Mouse (Mus musculus) embryonic facial prominence, embryonic 14.5 days (tissue): ENCODE measurements at regions not wholly inside any gene's neighbourhood (a gene's known extent, or its start where the extent isn't known, plus 50 kb on each side); places are given as distances from the start of the nearest gene placed in this dataset.

Experiments used
- ATAC-seq: fragments of 200-750 bp; cut with Nextera tagmentation; 2 replicates; pipeline ENCODE4 v1.8.0; 2017; ENCODE audit warnings: low read depth, moderate number of reproducible peaks, moderate TSS enrichment
- DNase-seq: peaks from one replicate; pipeline ENCODE4 v3.0.0-alpha.2; 2015; ENCODE audit warnings: low spot score
- H3K27ac ChIP-seq: fragments of 300-500 bp; sonication (generic); replicated peaks from 2 replicates; pipeline ENCODE4 v1.5.1; 2014; ENCODE audit warnings: low read depth, mild to moderate bottlenecking, low read length, moderate library complexity
- H3K27me3 ChIP-seq: fragments of 300-500 bp; sonication (generic); replicated peaks from 2 replicates; pipeline ENCODE4 v1.6.1; 2014; ENCODE audit warnings: low read length; ENCODE audit not compliant: control insufficient read depth, insufficient read depth
- H3K36me3 ChIP-seq: fragments of 300-500 bp; sonication (generic); 2 replicates; pipeline ENCODE4 v1.6.1; 2014; ENCODE audit warnings: low read length, mixed read lengths; ENCODE audit not compliant: control insufficient read depth, insufficient read depth
- H3K4me1 ChIP-seq: fragments of 300-500 bp; sonication (generic); 2 replicates; pipeline ENCODE4 v1.6.1; 2014; ENCODE audit warnings: antibody characterized with exemption, low read length; ENCODE audit not compliant: control insufficient read depth, insufficient read depth
- H3K4me2 ChIP-seq: fragments of 300-500 bp; sonication (generic); 2 replicates; pipeline ENCODE4 v1.6.1; 2014; ENCODE audit warnings: low read depth, mild to moderate bottlenecking, low read length, moderate library complexity, mixed read lengths
- H3K4me3 ChIP-seq: fragments of 300-500 bp; sonication (generic); 2 replicates; pipeline ENCODE4 v1.5.1; 2014; ENCODE audit warnings: low read depth, mild to moderate bottlenecking, low read length
- H3K9ac ChIP-seq: fragments of 300-500 bp; sonication (generic); 2 replicates; pipeline ENCODE4 v1.6.1; 2014; ENCODE audit warnings: low read depth, mild to moderate bottlenecking, low read length, moderate library complexity, mixed read lengths
- H3K9me3 ChIP-seq: fragments of 300-500 bp; sonication (generic); 2 replicates; pipeline ENCODE4 v1.6.1; 2016; ENCODE audit warnings: low read length; ENCODE audit not compliant: control insufficient read depth
- WGBS: fragments of 180-500 bp; shearing (Covaris S2); extraction: QIAGEN DNeasy Blood & Tissue Kit; methylation state at CpG from one replicate; pipeline ENCODE4 v1.1.7; 2014; 5-methylcytosine and 5-hydroxymethylcytosine counted together

- Histone ChIP-seq H3K36me3 (no peaks in the 10 kb centered on the region), H3K9ac (no peak overlapping the region), H3K4me3 (no peak overlapping the region), H3K9me3 (no peaks in the 10 kb centered on the region), H3K27me3 (no peaks in the 10 kb centered on the region), H3K4me2 (no peak overlapping the region), H3K4me1 (no peaks in the 10 kb centered on the region), H3K27ac (no peak overlapping the region)
- 78% methylated on average over 4 of the region's 4 CpGs for WGBS
- ATAC-seq (no peak), DNase-seq (no peak)
Measured at GRCm38 (mm10) chr9:84240491-84240975, 315.6 kb downstream of the Bckdhb start.

- 82% methylated on average over 1 of the region's 1 CpGs for WGBS
- Histone ChIP-seq H3K9ac (no peak overlapping the region), H3K27ac (no peak overlapping the region), H3K4me2 (no peak overlapping the region), H3K9me3 (no peaks in the 10 kb centered on the region; the same call in 1 of the 2 replicates), H3K4me1 (0 out of 2 replicates have a peak, but pooled peaks cover 8% of the 10 kb centered on the region), H3K4me3 (no peak overlapping the region), H3K27me3 (no peaks in the 10 kb centered on the region), H3K36me3 (no peaks in the 10 kb centered on the region)
- ATAC-seq (no peak), DNase-seq (peak; percentile 27)
Measured at GRCm38 (mm10) chr9:84249765-84250164, 324.8 kb downstream of the Bckdhb start.

GRCm38 (mm10) chr9:84253022-84253991 is 328.4 kb downstream of the Bckdhb start:
- ATAC-seq, result peak; percentile 77
- WGBS, result 12% methylated on average over 7 of the region's 7 CpGs

GRCm38 (mm10) chr9:84258488-84258887 is 333.5 kb downstream of the Bckdhb start:
- Histone ChIP-seq H3K27ac (no peak overlapping the region), H3K9ac (no peak overlapping the region), H3K4me2 (no peak overlapping the region), H3K36me3 (no peaks in the 10 kb centered on the region), H3K4me3 (no peak overlapping the region), H3K9me3 (no peaks in the 10 kb centered on the region), H3K4me1 (peaks cover 13% of the 10 kb centered on the region; the same call in 1 of the 2 replicates), H3K27me3 (no peaks in the 10 kb centered on the region)
- ATAC-seq, result no peak
- 44% methylated on average over 1 of the region's 1 CpGs for WGBS
- DNase-seq, result no peak

More at GRCm38 (mm10) chr9:84253022-84253991, 328.4 kb downstream of the Bckdhb start:
- no peaks in the 10 kb centered on the region for H3K27me3 ChIP-seq
- DNase-seq, result peak; percentile 59
- H3K4me3 ChIP-seq, result no peak overlapping the region
- H3K9me3 ChIP-seq, result no peaks in the 10 kb centered on the region; the same call in 1 of the 2 replicates
- no peak overlapping the region for H3K27ac ChIP-seq
- H3K9ac ChIP-seq, result no peak overlapping the region; the same call in 1 of the 2 replicates
- H3K4me1 ChIP-seq, result peaks cover 12% of the 10 kb centered on the region; the same call in 1 of the 2 replicates
- no peak overlapping the region for H3K4me2 ChIP-seq
- H3K36me3 ChIP-seq, result no peaks in the 10 kb centered on the region

- Histone ChIP-seq H3K4me1 (peaks cover 9% of the 10 kb centered on the region; the same call in 1 of the 2 replicates), H3K27ac (no peak overlapping the region), H3K27me3 (no peaks in the 10 kb centered on the region), H3K9ac (no peak overlapping the region), H3K4me3 (no peak overlapping the region), H3K36me3 (no peaks in the 10 kb centered on the region), H3K4me2 (no peak overlapping the region), H3K9me3 (no peaks in the 10 kb centered on the region)
- no peak for DNase-seq
- ATAC-seq, result no peak
Measured at GRCm38 (mm10) chr9:84259751-84260150, 334.8 kb downstream of the Bckdhb start.

- Histone ChIP-seq H3K27me3 (no peaks in the 10 kb centered on the region), H3K27ac (no peak overlapping the region), H3K9ac (no peak overlapping the region), H3K4me1 (peaks cover 9% of the 10 kb centered on the region; the same call in 1 of the 2 replicates), H3K4me2 (no peak overlapping the region), H3K36me3 (no peaks in the 10 kb centered on the region), H3K4me3 (no peak overlapping the region), H3K9me3 (no peaks in the 10 kb centered on the region)
- DNase-seq (no peak), ATAC-seq (no peak)
- WGBS, result 78% methylated on average over 5 of the region's 5 CpGs
Measured at GRCm38 (mm10) chr9:84262151-84262550, 337.2 kb downstream of the Bckdhb start.

- Histone ChIP-seq H3K36me3 (no peaks in the 10 kb centered on the region), H3K27ac (no peak overlapping the region), H3K4me2 (no peak overlapping the region), H3K4me3 (no peak overlapping the region), H3K4me1 (no peaks in the 10 kb centered on the region), H3K9me3 (no peaks in the 10 kb centered on the region), H3K27me3 (no peaks in the 10 kb centered on the region), H3K9ac (no peak overlapping the region)
- 76% methylated on average over 7 of the region's 7 CpGs for WGBS
- ATAC-seq (no peak), DNase-seq (no peak)
Measured at GRCm38 (mm10) chr9:84266974-84267373, 342.0 kb downstream of the Bckdhb start.

- Histone ChIP-seq H3K4me2 (no peak overlapping the region), H3K27ac (no peak overlapping the region), H3K4me1 (no peaks in the 10 kb centered on the region), H3K4me3 (no peak overlapping the region), H3K9me3 (no peaks in the 10 kb centered on the region), H3K36me3 (no peaks in the 10 kb centered on the region), H3K9ac (no peak overlapping the region), H3K27me3 (no peaks in the 10 kb centered on the region)
- ATAC-seq (no peak), DNase-seq (peak; percentile 55)
- WGBS, result 41% methylated on average over 3 of the region's 3 CpGs
Measured at GRCm38 (mm10) chr9:84274608-84275007, 349.7 kb downstream of the Bckdhb start.
